Mouse (Mus musculus) olfactory bulb, adult 2 months (tissue): ENCODE results near the gene Mrpl4.

Experiments
- CTCF ChIP-seq: fragments of 200-500 bp; IDR thresholded peaks from 2 replicates; pipeline ENCODE4 v1.5.1; 2012; ENCODE audit warnings: low read depth, mild to moderate bottlenecking, low read length, moderate library complexity; ENCODE audit not compliant: insufficient read depth
- POLR2A ChIP-seq: fragments of 200-500 bp; IDR thresholded peaks from 2 replicates; pipeline ENCODE4 v1.6.1; 2012; ENCODE audit warnings: mild to moderate bottlenecking, low read depth, low read length, moderate library complexity; ENCODE audit not compliant: insufficient read depth

DNA sequence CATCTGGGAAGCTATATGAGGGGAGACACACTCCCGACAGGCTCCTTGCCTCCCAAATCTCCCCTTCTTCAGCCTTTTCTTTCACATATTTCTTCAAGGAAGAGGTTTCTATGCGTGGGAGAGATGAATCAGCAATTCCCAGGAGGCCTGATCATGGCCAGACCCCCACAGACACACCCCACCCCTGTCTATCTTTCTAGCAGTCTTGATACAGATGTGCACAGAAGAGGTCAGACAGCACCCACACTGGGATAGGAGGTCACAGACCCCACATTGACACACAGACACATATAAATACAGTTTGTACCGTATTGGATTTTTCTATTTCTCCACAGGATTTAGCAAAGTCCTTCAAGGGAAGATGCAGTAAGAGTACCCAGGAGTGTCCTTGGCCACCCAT is 36.5 kb upstream of the Mrpl4 start:
- no peak for TF ChIP-seq CTCF
- no peak for TF ChIP-seq POLR2A
